Comparison of ENCODE assay signal across 28 mouse cellular contexts in genomic region chr17:49436631-49437030, GRCm38 (mm10). TPM values are rescaled to one million over a fixed set of nuclear protein-coding genes. Genes with fewer than 3 reads are reported as not detected.
A peak's percentile ranks its signal among the peaks of the same experiment; 100 is the strongest.
DNase-seq lines count a peak whose midpoint lies in the region; ATAC-seq and TF ChIP-seq lines count a peak whose summit lies in the region.
"Had no signal": no experiment of that assay in that cellular context is flagged by ENCODE, and none has a peak within 500 bp of the region (broad histone marks: within the 10 kb centered on the region; RNA-seq: fewer than 3 reads in every experiment).

No protein-coding gene starts in this region.

- no peaks in the 10 kb centered on the region for H3K27me3 ChIP-seq in liver, embryonic 14.5 days (ENCODE audit: control insufficient read depth, insufficient read depth, low read length)
- H3K27me3 ChIP-seq: CH12.LX; embryonic facial prominence, embryonic 13.5 days; forebrain, embryonic 13.5 days; heart, embryonic 13.5 days; limb, embryonic 15.5 days; neural tube, embryonic 12.5 days had no signal

- no peaks in the 10 kb centered on the region; the same call in none of the 2 replicates for H3K9me3 ChIP-seq in liver, embryonic 14.5 days (ENCODE audit: control insufficient read depth, low read length)
- H3K9me3 ChIP-seq: embryonic facial prominence, embryonic 13.5 days; forebrain, embryonic 13.5 days; heart, embryonic 13.5 days; limb, embryonic 10.5 days; limb, embryonic 15.5 days; neural tube, embryonic 12.5 days had no signal

- TF ChIP-seq CTCF in liver, embryonic 14.5 days (IDR thresholded peaks at IDR 0.05; ENCODE audit: low read depth): no peak
- TF ChIP-seq CTCF in layer of hippocampus, adult 2 months (conservative IDR thresholded peaks at IDR 0.05): no peak

- 41% methylated on average over 6 of the region's 6 CpGs for WGBS in liver, embryonic 14.5 days (ENCODE audit: insufficient replicate concordance)

- H3K36me3 ChIP-seq in liver, embryonic 14.5 days (replicated peaks; ENCODE audit: control insufficient read depth, insufficient read depth, low read depth): peaks cover 56% of the 10 kb centered on the region

- peak; percentile 68 for TF ChIP-seq EP300 in liver, embryonic 14.5 days (IDR thresholded peaks at IDR 0.05; ENCODE audit: low read depth)

- ATAC-seq in erythroblast, adult 5-6 weeks (replicated peaks; ENCODE audit: low FRiP score, poor library complexity, severe bottlenecking): peak; percentile 55
- peak; percentile 5; the same call in 1 of the 2 replicates for ATAC-seq in liver, embryonic 14.5 days (ENCODE audit: insufficient read depth)
- peak; percentile 23 for ATAC-seq in megakaryocyte-erythroid progenitor cell, adult 5-6 weeks (replicated peaks; ENCODE audit: low FRiP score, low TSS enrichment, poor library complexity, severe bottlenecking)
- ATAC-seq: forebrain, embryonic 13.5 days; hindbrain, embryonic 16.5 days; midbrain, embryonic 16.5 days had no signal

- peak overlapping the region; percentile 48 for H3K4me2 ChIP-seq in liver, embryonic 14.5 days (ENCODE audit: low read depth)
- H3K4me2 ChIP-seq: embryonic facial prominence, embryonic 13.5 days; forebrain, embryonic 13.5 days; heart, embryonic 13.5 days; limb, embryonic 15.5 days; midbrain, embryonic 11.5 days; neural tube, embryonic 12.5 days had no signal

- peak overlapping the region; percentile 82 for H3K27ac ChIP-seq in liver, embryonic 14.5 days
- H3K27ac ChIP-seq in layer of hippocampus, adult 2 months: no peak overlapping the region
- H3K27ac ChIP-seq: embryonic facial prominence, embryonic 13.5 days; forebrain, embryonic 13.5 days; heart, embryonic 13.5 days; limb, embryonic 10.5 days; limb, embryonic 15.5 days; neural tube, embryonic 12.5 days had no signal

- peak; percentile 22 for DNase-seq in testis, postnatal 10 days (ENCODE audit: low spot score)
- no peak for DNase-seq in testis, postnatal 14 days (ENCODE audit: low spot score)
- peak in 1 of 3 experiments; percentile 56 for DNase-seq in liver, embryonic 14.5 days (ENCODE audit: low read depth in 3 of 3, low spot score in 3 of 3)
- DNase-seq in layer of hippocampus, adult 2 months (ENCODE audit: low spot score in 2 of 2): no peak
- no peak for DNase-seq in kidney, postnatal 10 days
- DNase-seq: adrenal gland, postnatal 14 days; cerebellum, adult 11 months; cerebellum, adult 9-11 months; gastrocnemius, postnatal 10 days; kidney, adult 18-20 months; kidney, postnatal 4 days; lung, postnatal 10 days; right cerebral cortex, adult 18-20 months; right cerebral cortex, postnatal 4 days; thymus, postnatal 25 days had no signal

- peaks cover 64 to 77% of the 10 kb centered on the region in 2 experiments for H3K4me1 ChIP-seq in liver, embryonic 14.5 days (replicated peaks; ENCODE audit: control insufficient read depth in 2 of 2, insufficient read depth in 2 of 2, low read length in 1 of 2)
- H3K4me1 ChIP-seq: neural tube, embryonic 12.5 days had no signal

- peak overlapping the region; percentile 35 for H3K9ac ChIP-seq in liver, embryonic 14.5 days (replicated peaks)
- H3K9ac ChIP-seq: embryonic facial prominence, embryonic 13.5 days; forebrain, embryonic 13.5 days; heart, embryonic 13.5 days; limb, embryonic 15.5 days; neural tube, embryonic 12.5 days had no signal

- H3K4me3 ChIP-seq in liver, embryonic 14.5 days (ENCODE audit: insufficient read depth in 1 of 2, low read depth in 2 of 2, low read length in 2 of 2): no peak overlapping the region
- no peak overlapping the region for H3K4me3 ChIP-seq in layer of hippocampus, adult 2 months
- H3K4me3 ChIP-seq: embryonic facial prominence, embryonic 13.5 days; erythroblast, embryonic 14.5 days; forebrain, embryonic 13.5 days; heart, embryonic 13.5 days; limb, embryonic 10.5 days; limb, embryonic 15.5 days; neural tube, embryonic 12.5 days had no signal

RNA-seq across cellular contexts. Expression of gene Mocs1, which starts 8.5 kb away (rescaled TPM):
- 128 and 146 TPM in 2 replicates for total RNA-seq in erythroblast, adult 5-6 weeks (2015; ENCODE audit: low replicate concordance)
- 47.8 and 50.6 TPM in 2 replicates for total RNA-seq in erythroblast, adult 5-6 weeks (2017; ENCODE audit: low replicate concordance)
- 16.2 and 17.4 TPM in 2 replicates for polyA plus RNA-seq in liver, embryonic 14.5 days (2012; rRNA removed)
- polyA plus RNA-seq in liver, embryonic 14.5 days (2014; fragmentation: Nextera tagmentation; extraction: Ambion mirVana): 8.0 and 10.3 TPM in 2 replicates
- 36.2 and 50.2 TPM in 2 replicates for total RNA-seq in megakaryocyte-erythroid progenitor cell, adult 5-6 weeks (2014; fragmentation: Nextera tagmentation)
- total RNA-seq in megakaryocyte-erythroid progenitor cell, adult 5-6 weeks (2017): 8.9 and 9.4 TPM in 2 replicates
- total RNA-seq in layer of hippocampus, adult 2 months (2021): 10 to 100 TPM; 15.0 to 19.9 TPM

Comparison
In these comparisons a context has a peak if more than half of its experiments do, and no peak if none do; other contexts are left out.
1. ATAC-seq: peak in every context shown above with its lines; median percentile 55 in erythroblast, adult 5-6 weeks; 23 in megakaryocyte-erythroid progenitor cell, adult 5-6 weeks; 5 in liver, embryonic 14.5 days.